Mouse (Mus musculus): Measurements from ENCODE around the gene Gfpt1. TPM values are rescaled to one million over a fixed set of nuclear protein-coding genes. Genes with fewer than 3 reads are reported as not detected.
"Not testable (repeated sequence)": the region's sequence is repeated elsewhere in the genome, so short reads cannot be mapped to it uniquely, and the experiment has no call there.

The Gfpt1 gene
- polyA plus RNA-seq (2017; shearing (Covaris generic)): 10 to 100 TPM; 21.8 to 27.7 TPM

- peak; percentile 71 for ATAC-seq
These were observed at the start of gene Gfpt1 for GRCm38 (mm10) chr6:87042337-87043130. Gene Gfpt1 (plus strand): TSS chr6:87042846.

- no peak for ATAC-seq
These were observed 48.4 kb upstream of the Gfpt1 start for GRCm38 (mm10) chr6:86994254-86994653.

GRCm38 (mm10) chr6:86996629-86997307 lies 45.9 kb upstream of the Gfpt1 start:
- no peak for ATAC-seq

- no peak for ATAC-seq
These were observed 45.3 kb upstream of the Gfpt1 start for GRCm38 (mm10) chr6:86997360-86997759.

GRCm38 (mm10) chr6:87001995-87002394 lies 40.7 kb upstream of the Gfpt1 start:
- ATAC-seq: no peak

- ATAC-seq: peak; percentile 87
These were observed 40.1 kb upstream of the Gfpt1 start for GRCm38 (mm10) chr6:87002521-87003055.

GRCm38 (mm10) chr6:87004099-87004498 lies 38.5 kb upstream of the Gfpt1 start:
- ATAC-seq: no peak

- ATAC-seq: no peak
These were observed 37.1 kb upstream of the Gfpt1 start for GRCm38 (mm10) chr6:87005577-87005976.

GRCm38 (mm10) chr6:87008887-87009286 lies 33.8 kb upstream of the Gfpt1 start, which contains the start of gene Nfu1:
Gene Nfu1 (plus strand): TSS chr6:87009236.
- ATAC-seq: no peak

- ATAC-seq: peak; percentile 98
These were observed 32.8 kb upstream of the Gfpt1 start for GRCm38 (mm10) chr6:87009692-87010328.

- ATAC-seq: peak; percentile 74
These were observed 25.7 kb upstream of the Gfpt1 start for GRCm38 (mm10) chr6:87016916-87017315.

- no peak for ATAC-seq
These were observed 23.8 kb upstream of the Gfpt1 start for GRCm38 (mm10) chr6:87018874-87019273.

- no peak for ATAC-seq
These were observed 20.9 kb upstream of the Gfpt1 start for GRCm38 (mm10) chr6:87021791-87022190.

GRCm38 (mm10) chr6:87026980-87027379 lies 15.7 kb upstream of the Gfpt1 start:
- no peak for ATAC-seq

- peak; percentile 43 for ATAC-seq
These were observed 13.8 kb upstream of the Gfpt1 start for GRCm38 (mm10) chr6:87028881-87029280.

- ATAC-seq: not testable (repeated sequence)
These were observed 11.3 kb upstream of the Gfpt1 start for GRCm38 (mm10) chr6:87031310-87031709.

- ATAC-seq: no peak
These were observed 10.2 kb upstream of the Gfpt1 start for GRCm38 (mm10) chr6:87032401-87032800.

- no peak for ATAC-seq
These were observed 8.3 kb upstream of the Gfpt1 start for GRCm38 (mm10) chr6:87034395-87034794.

- ATAC-seq: peak; percentile 36
These were observed 4.6 kb upstream of the Gfpt1 start for GRCm38 (mm10) chr6:87037826-87038620.

GRCm38 (mm10) chr6:87039161-87039560 lies 3.5 kb upstream of the Gfpt1 start:
- ATAC-seq: no peak

- peak; percentile 61 for ATAC-seq
These were observed 1.7 kb upstream of the Gfpt1 start for GRCm38 (mm10) chr6:87040971-87041370.

- no peak for ATAC-seq
These were observed 1.2 kb upstream of the Gfpt1 start for GRCm38 (mm10) chr6:87041431-87041830.
